Mouse (Mus musculus) G1E (cell line): Measurements from ENCODE around the gene Kctd11.

Source experiments
- CTCF ChIP-seq: IDR thresholded peaks from 2 replicates; pipeline ENCODE4 v1.5.1; 2012; ENCODE audit warnings: low read depth, low read length, inconsistent platforms, mixed read lengths
- GATA2 ChIP-seq: IDR thresholded peaks from 2 replicates; pipeline ENCODE4 v1.6.1; 2012; ENCODE audit warnings: low read depth, low read length, inconsistent platforms, borderline replicate concordance
- POLR2AphosphoS5 ChIP-seq: IDR thresholded peaks from 2 replicates; pipeline ENCODE4 v1.6.1; 2012; ENCODE audit warnings: low read depth, low read length, inconsistent platforms; ENCODE audit not compliant: insufficient replicate concordance
- TAL1 ChIP-seq: conservative IDR thresholded peaks from 2 replicates; pipeline ENCODE4 v1.6.1; 2012; ENCODE audit warnings: low read depth, low read length, inconsistent platforms, mixed read lengths

DNA sequence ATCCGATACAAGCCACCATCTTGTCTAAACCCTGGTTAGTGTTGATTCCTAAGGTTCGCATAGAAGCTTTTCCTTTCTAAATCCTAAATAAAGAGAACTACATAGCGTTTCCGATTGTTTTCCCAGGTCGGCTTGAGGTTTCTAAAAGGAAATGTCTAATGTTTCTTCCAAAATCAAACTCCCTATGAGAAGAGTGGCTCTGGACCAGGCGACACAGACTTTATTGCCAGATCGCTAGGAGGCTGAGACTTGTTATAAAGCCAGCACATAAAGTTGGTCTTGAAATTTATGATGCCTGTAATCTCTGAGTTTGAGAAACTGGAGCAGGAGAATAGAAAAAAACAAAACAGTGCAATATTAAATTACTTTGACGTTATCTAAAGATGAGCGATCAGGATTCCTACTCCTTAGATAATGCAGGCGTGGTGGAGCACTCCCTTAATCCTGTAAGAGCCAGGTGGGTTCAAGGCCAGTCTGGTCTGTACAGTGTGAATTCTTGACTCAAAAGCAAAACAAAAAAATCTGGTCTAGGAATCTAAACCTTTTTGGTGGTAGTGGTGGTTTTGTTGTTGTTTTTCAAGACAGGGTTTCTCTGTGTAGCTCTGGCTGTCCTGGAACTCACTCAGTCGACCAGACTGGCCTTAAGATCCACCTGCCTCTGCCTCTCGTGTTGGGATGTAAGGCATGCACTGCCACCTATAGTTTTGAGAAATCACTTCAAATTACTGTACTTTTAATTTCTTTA, 41.0 kb upstream of the Kctd11 start:
- TF ChIP-seq CTCF, result no peak
- no peak for TF ChIP-seq POLR2AphosphoS5
- TF ChIP-seq GATA2, result no peak
- TF ChIP-seq TAL1, result no peak
